Mouse (Mus musculus) kidney, adult 8-10 months (tissue): ENCODE results near the gene Zbtb7b.

Experiments used
- DNase-seq, 2 experiments: peaks; one replicate each; pipeline ENCODE4 v3.0.0; 2022

Zbtb7b gene

DNA sequence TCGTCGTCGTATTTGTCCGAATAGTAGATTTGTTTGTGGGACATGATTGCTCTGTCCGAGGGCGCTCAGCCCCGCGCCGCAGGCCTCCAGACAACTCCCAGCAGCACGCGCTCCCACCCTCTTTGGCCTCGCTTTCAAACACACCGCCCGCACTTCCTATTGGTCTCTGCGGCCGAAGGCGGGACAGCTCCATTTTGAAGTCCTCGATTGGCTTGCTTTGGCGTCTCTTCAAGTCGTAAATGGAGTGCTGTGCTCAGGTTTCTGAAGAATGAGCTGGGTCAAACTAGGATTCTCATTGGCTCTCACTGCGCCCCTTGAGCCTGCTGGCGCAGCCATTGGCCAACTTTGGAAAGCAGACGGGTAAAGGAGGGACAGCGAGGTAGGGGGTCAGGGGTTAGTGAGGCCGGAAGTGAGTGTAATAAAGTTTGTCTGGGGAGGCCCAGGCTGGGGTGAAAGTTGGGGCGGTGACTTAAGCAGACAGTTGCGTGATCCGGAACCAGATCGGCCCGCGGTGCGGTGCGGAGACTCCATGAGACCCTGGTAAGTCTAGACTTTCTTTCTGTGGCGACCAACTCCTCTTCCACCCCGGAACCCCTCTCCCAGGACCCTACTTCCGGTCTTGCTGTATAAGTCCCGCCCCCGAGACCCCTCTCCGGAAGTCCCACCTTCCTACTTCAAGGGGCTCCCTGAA lies 23.7 kb upstream of the Zbtb7b start, which contains the start of the genes Cks1b and Shc1:
Gene Cks1b (minus strand): TSS at position 214 of the 691 bp plus-strand sequence.
Gene Shc1 (plus strand): TSS at position 274 of the 691 bp plus-strand sequence.
- peak; percentile 97 to 99 for DNase-seq

DNA sequence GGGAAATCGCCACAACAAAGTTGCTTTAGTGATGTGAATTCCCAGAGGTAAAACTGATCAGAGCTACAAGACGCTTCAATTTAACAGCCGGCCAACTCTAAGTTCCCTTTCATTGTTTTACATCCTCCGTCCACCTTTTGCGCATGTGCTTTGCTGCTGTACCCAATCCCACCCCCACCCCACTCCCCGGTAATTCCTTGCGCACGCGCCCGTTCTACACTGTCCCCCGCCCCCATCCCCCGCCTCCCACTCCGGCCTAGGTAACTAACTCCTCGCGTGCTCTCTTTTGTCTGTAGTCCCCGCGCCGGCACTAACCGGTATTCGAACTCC lies 23.2 kb upstream of the Zbtb7b start:
- no peak for DNase-seq

DNA sequence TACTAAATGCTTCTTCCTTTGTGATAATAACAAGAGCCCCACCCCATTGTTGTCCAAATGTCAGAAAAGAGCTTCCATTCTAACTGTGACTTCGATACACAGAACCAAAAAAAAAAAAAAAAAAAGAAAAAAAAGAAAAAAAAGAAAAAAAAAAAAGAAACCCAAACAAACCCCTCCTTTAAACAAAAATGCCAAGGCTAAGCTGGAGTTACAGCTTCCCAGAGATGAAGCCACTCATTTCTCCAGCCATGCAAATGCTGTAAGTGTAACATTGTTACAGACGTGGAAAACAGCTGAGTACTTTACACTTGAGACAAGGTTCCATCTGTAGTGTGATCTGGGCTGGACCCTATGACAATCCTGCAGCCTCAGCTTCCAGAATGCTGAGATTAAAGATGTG lies 22.6 kb upstream of the Zbtb7b start:
- DNase-seq = no peak

DNA sequence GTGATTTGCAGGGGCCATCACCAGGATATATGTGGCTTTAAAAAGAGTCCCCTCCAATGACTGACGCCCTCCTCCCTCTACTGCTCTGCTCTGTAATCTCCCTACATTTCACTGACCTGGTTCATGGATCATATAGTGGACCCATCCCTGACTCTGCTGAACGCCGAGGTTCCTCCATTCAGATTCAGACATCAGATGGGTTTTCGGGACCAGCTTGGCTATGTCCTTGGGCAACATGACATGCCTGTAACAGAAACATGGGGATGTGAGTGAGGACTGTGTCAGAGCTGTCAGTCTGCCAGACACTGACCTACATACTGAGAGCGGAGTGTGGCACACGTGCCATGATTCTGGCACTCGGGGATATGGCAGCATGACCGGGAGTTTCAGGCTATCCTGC lies 21.6 kb upstream of the Zbtb7b start:
- no peak for DNase-seq

DNA sequence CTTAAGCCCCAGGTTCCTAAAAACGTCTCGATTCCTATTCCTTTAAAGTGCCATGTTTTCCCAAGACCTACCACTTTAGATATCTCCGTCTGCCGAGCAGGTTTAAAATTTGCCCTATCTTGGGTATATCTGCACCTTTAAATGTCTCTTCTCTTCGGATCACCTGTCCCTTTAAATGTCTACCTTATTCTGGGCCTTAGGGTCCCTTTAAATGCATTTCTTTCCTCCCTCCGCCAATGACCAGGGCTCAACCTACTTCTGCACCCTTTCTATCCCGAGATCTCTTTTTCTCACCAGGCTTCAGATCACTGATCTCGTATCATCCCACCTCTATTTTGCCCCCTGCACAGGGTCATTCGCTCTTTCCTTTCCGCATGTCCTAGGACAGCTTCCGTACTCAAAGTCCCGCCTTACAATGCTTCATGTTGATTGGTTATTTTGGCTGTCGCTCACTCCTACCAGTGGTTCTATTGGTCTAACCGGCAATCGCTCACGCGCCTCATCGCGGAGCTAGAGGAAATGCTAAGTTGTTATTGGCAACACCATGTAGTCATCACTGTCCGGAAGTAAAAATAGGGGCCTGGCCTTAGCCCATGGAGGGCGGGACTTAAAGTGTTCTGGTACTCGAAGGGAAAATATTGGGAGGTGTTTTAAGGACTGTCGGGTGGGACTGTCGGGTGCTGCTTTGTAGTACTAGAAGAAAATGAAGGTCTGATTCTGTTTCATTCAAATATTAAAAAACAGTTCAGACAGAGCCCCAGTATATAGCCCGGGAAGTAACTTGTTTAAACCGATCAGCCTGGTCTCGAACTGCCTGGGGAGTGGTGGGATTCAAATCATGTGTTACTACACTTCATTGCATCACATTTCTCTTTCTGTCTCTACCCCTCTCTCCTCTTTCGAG lies 17.2 kb upstream of the Zbtb7b start, which contains the start of gene Flad1:
Gene Flad1 (minus strand): TSS at position 381 of the 904 bp plus-strand sequence.
- DNase-seq = peak; percentile 100

DNA sequence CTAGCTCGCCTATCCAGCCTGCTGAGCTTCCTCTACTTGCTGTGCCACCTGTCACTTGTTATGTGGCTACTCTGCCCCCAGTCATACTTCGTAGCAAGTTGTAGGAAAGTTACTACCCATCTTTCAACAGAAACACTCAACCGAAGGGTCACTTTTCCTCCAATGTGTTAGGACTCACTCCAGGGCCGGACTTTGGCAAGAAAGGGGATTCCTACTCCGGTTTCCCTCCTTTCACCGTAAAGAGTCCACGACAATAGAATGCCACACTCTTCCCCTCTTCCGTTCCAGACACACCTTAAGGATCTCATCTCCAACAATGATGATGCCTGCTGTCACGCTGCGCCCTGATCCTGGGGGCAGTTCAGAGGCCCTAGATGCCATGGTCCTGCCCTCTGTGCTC lies 16.3 kb upstream of the Zbtb7b start:
- DNase-seq = no peak

DNA sequence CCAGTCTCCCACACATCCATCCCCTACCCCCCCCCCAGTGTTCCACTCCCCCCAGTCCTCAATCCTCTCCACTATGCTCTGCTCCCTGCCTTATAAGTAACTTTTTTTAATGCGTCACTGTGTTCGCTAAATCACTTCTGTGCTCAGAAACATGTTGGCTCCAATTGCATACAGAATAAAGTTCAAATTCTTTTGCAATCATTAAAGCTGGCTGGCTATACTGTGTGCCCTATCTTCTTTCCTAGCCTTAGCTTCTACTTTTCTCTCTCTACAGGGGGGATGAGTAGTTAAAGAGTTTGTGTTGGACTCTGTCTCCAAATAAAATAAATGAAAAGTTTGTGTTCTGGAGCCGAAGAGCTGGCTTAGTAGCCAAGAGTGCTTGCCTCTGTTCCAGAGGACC lies 15.1 kb upstream of the Zbtb7b start:
- no peak for DNase-seq

DNA sequence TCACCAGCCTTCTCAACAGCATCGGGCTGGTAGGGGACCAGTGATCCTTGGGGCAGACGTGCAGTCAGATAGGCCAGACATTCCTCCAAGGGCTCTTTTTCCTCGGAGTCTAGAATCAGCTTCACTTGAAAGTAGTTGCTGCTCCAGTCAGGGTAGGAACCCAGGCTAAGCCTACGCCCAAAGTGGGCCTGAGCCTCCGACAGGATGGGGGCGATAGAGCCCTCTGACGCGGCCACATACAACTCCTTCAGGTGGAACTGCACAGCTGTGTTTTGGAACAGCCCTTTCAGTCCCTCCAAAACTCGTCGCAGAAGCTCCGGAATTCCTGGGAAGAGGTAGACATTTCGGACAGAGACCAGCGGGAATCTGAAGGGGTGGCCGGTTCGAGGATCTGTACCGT lies 13.9 kb upstream of the Zbtb7b start:
- DNase-seq = no peak

DNA sequence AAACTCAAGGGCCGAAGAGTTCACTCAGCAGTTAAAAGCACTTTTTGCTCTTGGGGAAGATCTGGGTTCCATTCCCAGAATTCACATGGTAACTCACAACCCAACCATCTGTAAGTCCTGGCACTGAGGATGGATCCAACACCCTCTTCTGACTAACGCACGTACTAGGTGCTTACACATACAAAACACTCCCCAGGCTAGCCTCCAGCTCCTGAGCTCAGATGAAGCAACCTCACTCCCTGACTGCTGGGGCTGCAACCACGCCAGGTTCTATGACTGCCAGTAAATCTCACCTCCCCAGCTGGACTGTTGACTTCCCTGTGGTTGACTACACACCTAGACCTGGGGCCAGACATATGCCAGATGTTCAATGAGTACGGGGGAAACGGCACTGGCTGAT lies 12.3 kb upstream of the Zbtb7b start:
- no peak for DNase-seq

DNA sequence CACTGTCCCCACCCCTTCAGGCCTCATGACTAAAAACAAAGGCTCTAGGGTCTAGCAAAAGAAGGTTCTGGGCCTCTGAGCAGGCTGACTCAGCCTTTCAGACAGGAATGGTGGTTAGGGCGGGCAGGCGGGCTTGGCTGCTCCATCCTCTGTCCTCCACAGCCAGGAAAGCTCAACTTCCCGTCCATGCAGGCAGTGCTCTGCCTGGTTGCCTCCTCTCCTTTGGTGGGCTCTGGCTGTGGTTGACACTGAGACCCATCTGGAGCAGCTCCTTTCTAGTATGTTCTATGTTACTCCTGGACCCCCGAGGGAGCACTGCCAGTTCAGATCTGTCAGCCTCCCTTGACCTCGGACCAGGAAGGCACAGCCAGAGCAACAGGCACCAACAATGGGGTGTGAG lies 8.1 kb upstream of the Zbtb7b start, which contains the start of gene Lenep:
Gene Lenep (minus strand): TSS at position 101 of the 400 bp plus-strand sequence.
- no peak for DNase-seq

DNA sequence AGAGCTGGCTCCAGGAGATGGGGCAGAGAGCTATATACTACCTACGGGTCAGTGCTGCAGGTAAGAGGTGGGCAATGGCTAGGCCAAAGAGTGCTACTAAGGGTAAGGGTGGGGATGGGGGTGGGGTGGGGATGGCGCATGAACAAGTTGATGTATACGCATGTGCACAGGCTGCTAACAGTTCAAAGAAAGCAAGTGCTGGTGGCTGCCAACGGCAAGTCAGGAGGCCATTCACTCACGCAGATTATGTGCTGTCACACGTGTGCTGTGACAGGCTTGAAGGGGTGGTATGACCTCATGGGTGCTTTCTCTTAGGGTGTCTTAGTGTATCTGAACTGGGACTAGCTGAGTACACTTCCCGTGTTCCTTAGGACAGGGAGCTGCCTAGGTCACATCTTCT lies 6.8 kb upstream of the Zbtb7b start:
- DNase-seq = no peak

DNA sequence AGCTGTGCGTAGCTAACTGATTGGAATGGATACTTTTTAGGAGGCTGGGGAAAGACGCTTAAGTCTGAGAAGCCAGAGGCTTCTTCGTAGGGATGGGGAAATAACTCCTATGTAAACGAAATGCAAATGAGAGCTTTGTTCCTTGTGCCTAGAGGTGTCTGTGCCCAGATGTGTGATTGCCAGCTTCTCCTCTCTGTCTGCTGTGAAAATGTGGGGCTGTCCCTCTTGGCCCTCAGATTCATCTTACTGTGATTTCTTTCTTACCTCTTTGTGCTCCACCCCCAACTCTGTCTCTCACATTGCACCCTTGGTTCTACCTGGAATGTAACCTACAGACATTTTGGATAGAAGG lies 2.1 kb upstream of the Zbtb7b start:
- no peak for DNase-seq

DNA sequence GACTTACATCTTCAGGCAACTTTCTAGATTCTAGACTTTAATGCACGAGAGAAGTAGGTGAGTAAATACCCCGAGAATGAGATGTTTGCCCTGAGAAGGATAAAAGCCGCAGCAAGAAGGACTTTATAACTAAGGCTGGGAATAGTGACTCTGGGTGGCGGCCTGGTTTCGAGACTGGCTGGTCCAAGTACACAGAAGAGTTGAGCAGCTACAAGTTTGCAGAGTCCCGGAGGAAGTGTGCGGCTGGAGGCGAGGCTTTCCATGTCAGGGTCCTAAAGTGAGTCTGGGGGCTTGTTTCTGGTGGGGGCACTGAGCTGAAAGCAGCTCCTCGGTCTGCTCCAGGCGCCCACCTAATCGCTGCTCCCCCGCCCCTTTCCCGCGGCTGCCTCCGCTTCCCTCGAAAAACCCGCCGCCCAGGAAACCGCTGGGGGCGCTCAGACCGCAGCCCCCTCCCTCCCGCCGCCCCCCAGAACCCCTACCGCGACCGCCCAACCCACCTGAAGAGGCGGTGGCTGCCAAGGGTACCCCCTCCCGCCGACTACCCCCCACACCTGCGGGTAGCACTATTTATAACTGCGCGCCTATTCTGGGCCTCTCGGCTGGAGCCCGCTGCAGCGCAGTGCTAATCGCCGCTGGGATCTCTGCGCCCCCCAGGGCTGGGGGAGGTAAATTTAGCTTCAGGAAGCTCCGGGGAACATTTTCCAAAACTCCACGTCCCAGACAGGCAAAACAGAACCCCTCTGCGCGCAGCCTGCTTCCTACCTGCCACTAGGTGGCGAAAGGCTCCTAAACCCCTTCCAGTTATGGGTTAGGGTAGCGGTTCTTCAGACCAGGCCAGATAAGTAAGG lies 1.5 kb upstream of the Zbtb7b start:
- DNase-seq = peak; percentile 73 to 82

DNA sequence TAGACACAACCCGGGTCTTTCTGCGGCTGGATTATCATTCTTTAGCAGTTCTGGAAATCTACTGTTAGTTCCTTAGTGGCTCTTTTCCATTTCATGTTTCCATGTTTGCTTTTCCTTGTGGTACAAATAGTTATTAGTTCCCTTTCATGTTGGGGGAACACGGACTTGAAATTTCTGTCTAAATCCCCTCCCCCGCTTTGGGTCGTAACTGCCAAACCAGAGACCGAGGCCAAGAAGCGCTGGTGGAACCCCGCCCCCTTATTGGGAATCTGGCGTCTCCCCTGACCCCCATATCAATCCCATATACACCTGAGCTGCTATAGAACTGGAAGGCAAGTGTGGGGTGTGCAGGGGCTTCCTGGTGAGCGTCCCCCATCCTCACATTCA lies 836 bp upstream of the Zbtb7b start:
- no peak for DNase-seq

DNA sequence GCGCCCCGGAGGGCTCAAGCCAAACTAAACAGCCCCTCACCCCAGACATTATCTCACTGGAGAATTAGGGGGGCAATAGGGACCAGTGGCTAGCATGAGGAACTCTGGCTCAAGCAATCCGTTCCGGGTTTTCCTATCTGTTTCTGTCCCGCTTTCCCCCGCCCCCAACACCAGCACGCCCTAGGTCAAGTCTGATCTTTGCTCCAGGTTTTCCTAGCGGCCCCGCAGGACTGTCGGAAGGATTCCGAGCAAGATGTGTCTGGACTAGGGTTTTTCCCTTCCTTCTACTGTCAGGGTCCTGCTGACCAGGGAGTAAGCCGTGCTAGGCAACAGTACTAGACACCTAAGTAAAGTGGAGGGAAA lies 299 bp upstream of the Zbtb7b start:
- DNase-seq = peak; percentile 92 to 93

DNA sequence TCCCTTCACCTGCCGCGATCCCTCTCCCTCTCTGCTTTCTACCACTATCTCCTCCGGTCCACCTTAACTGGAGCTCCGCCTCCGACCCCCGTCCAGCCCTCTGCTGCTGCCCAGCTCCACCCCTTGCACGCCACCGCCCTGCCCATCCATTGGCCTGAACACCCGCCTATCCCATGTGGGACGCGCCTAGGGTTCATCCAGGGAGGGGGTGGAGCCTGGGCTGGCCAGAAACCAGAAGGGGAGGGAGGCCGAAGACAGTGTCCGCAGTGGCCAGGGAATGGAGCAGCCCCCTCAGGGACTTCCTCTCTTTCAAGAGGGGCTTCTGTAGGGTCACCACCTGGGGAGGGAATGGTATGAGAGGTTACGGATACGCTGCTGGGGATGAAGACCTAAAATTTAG lies 971 bp downstream of the Zbtb7b start:
- DNase-seq = peak; percentile 99

DNA sequence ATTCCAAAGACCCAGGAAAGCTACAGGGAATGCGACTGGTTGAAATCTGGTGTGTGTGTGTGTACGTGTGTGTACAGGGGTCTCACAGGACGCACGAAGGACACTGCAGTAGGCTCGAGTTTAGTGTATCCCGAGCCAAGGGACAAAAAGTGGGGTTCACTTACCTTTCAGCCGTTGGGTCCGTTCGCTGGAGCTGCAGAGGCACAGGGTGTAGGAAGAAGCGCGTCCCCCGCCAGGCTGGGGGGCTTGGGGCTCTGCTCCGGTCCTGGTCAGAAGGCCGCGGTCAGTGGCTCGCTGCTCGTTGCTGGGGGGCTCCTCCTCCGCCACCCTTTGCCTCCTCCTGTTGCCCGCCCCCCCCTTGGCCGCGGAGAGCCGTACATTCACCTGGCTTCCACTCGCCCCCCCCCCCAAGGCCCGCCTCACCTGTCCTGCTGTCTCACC lies 1.7 kb downstream of the Zbtb7b start:
- DNase-seq = peak in 1 of 2 experiments; percentile 52

DNA sequence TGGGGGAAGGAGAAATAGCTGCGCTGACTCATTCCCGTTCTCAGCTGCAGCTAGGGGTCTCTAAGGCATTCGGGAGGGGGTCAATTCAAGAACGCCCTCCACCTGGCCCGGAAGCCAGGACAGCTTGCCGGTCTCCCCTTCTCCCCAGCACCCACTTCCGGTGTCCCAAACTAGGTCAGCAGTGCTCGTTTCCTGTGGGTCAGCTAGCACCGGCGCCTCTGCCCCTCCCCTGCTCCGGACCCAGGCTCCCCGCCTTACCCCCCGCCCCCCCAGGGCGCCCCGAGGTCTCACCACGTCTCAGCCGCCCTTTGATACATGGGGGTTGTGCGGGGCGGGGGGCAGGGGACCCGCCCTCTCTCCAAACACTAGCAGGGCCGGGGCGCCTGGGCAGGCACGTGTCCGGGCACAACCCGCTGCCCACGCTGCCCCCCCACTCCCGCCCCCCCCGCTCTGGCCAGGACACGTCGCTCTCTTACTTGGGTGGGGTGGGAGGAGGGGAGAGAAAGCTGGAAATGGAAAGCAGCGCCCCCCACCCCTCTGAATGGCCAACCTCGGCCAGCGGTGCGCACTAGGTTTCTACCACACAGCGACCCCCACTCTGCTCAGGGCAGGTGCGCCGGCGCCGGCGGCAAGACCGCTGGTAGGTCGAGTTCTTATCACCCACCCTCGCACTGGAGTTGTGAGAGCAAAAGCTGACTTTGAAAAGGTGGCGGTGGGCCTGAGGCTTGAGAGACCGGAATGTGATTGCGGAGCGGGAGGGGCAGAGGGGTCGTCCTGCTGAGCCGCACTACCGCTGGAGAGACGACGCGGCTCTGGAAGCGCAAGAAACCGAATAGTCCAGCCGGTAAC lies 2.7 kb downstream of the Zbtb7b start:
- peak; percentile 74 to 76 for DNase-seq

DNA sequence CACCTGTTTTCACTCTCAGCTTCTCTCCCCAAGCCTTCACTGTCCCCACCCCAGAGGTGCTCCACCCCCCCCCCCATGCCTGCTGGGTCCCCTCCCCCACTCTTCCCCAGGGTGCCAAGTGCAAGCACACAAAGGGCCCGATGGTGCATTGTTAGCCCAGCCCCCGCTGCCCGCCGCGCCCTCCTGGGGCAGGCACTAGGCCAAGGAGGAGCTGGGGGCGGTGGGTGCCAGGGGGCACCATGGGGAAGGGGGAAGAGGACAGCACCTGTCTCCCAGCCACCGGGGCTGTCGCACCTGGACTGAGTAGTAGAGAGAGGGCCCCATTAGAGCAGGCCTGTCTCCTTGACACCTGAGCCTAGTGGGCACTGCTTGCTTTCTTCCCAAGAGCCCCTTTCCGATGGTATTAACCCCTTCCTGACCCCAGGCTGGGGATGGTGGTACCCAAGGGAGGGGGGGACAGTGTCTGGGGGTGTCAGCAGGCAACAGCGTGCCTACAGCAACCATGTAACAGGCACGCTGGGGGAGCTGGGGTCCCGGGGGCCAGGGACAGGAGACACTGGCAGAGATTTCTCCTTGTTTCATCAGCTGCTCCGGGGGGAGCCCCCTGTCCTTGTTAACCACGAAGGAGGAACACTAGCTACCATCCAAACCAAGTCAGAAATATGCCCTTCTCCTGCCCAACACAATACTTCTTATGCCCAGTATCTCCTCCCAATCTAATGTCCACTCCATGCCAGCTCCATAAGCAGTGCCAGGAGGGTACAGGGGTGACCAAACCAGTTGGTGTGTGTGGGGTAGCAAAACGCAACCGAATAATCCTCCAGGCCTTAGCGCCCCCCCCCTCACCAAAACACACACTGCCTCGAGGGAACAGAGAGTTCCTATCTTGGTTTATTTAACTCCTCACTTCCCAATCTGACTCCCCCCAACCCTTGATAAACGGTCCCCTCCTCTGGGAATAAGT lies 3.6 kb downstream of the Zbtb7b start:
- no peak for DNase-seq

DNA sequence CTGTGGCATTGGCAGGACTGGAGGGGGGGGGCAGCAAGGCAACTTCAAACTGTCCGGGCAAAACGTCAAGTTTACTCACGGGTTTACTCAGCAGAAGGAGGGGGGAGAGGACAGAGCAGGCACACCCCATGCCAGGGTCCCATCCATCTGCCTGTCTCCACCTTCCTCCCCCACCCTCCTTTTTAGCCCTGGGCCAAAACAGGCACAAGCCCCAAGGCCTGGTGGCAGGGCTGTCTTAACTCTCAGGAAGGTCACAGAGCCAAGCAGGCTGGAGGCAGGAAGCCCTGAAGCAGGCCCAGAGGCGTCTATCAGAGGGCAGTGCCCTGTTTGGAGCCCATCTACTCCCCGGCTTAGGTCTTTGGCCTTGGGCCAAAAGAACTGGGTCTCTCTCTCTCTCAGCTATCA lies 4.5 kb downstream of the Zbtb7b start:
- DNase-seq = peak in 1 of 2 experiments; percentile 37
